Mouse (Mus musculus) stomach, postnatal 0 days (tissue): ENCODE measurements around the gene Znrf4.

ENCODE experiments used
- CTCF ChIP-seq: IDR thresholded peaks from 2 replicates; pipeline ENCODE4 v1.5.1; 2016; ENCODE audit warnings: antibody characterized with exemption, low read depth, mild to moderate bottlenecking, moderate library complexity
- EP300 ChIP-seq: optimal IDR thresholded peaks from 2 replicates; pipeline ENCODE3; 2016; ENCODE audit warnings: antibody characterized with exemption

- TF ChIP-seq CTCF: no peak
- no peak for TF ChIP-seq EP300
Measured at GRCm38 (mm10) chr17:56509707-56510472, 2.3 kb downstream of the Znrf4 start.
